Mouse (Mus musculus): ENCODE results near the gene Gria2. TPM values are rescaled to one million over a fixed set of nuclear protein-coding genes. Genes with fewer than 3 reads are reported as not detected.

Gene Gria2
- total and polyA plus RNA-seq, 3 experiments, result not detected

- Histone ChIP-seq H3K4me3 (ENCODE audit: control insufficient read depth in 1 of 2, insufficient read depth in 1 of 2, low read depth in 2 of 2, low read length in 2 of 2) (no peak overlapping the region), H3K27ac (ENCODE audit: control insufficient read depth, low read depth, low read length) (no peak overlapping the region), H3K36me3 (ENCODE audit: control insufficient read depth in 1 of 2, insufficient read depth in 2 of 2, low read length in 2 of 2) (no peaks in the 10 kb centered on the region), H3K4me1 (ENCODE audit: control insufficient read depth in 1 of 2, insufficient read depth in 2 of 2, low read length in 2 of 2) (no peaks in the 10 kb centered on the region), H3K9me3 (replicated peaks; ENCODE audit: insufficient read depth, low read length) (no peaks in the 10 kb centered on the region), H3K27me3 (ENCODE audit: control insufficient read depth in 1 of 2, insufficient read depth in 2 of 2, low read length in 2 of 2) (no peaks in the 10 kb centered on the region), H3K9ac (ENCODE audit: control insufficient read depth, low read depth, low read length, poor library complexity, severe bottlenecking) (no peak overlapping the region), H3K79me2 (ENCODE audit: control insufficient read depth, insufficient read depth, low read length, poor library complexity) (no peaks in the 10 kb centered on the region)
- TF ChIP-seq RAD21 (IDR thresholded peaks at IDR 0.05; ENCODE audit: low read depth, low read length) (no peak), HCFC1 (IDR thresholded peaks at IDR 0.05; ENCODE audit: low read depth, low read length) (no peak), KAT2A (conservative IDR thresholded peaks at IDR 0.05; ENCODE audit: low read depth, low read length) (no peak)
- DNase-seq (ENCODE audit: low read depth, low spot score), result no peak
Observed at GRCm38 (mm10) chr3:80839845-80840244, 37.2 kb upstream of the Gria2 start.

- no peak for DNase-seq (ENCODE audit: low read depth, low spot score)
- Histone ChIP-seq H3K36me3 (ENCODE audit: control insufficient read depth in 1 of 2, insufficient read depth in 2 of 2, low read length in 2 of 2) (no peaks in the 10 kb centered on the region), H3K79me2 (ENCODE audit: control insufficient read depth, insufficient read depth, low read length, poor library complexity) (no peaks in the 10 kb centered on the region), H3K27ac (ENCODE audit: control insufficient read depth, low read depth, low read length) (no peak overlapping the region), H3K9ac (ENCODE audit: control insufficient read depth, low read depth, low read length, poor library complexity, severe bottlenecking) (no peak overlapping the region), H3K27me3 (ENCODE audit: control insufficient read depth in 1 of 2, insufficient read depth in 2 of 2, low read length in 2 of 2) (no peaks in the 10 kb centered on the region), H3K9me3 (replicated peaks; ENCODE audit: insufficient read depth, low read length) (no peaks in the 10 kb centered on the region), H3K4me3 (ENCODE audit: control insufficient read depth in 1 of 2, insufficient read depth in 1 of 2, low read depth in 2 of 2, low read length in 2 of 2) (no peak overlapping the region), H3K4me1 (ENCODE audit: control insufficient read depth in 1 of 2, insufficient read depth in 2 of 2, low read length in 2 of 2) (no peaks in the 10 kb centered on the region)
- TF ChIP-seq ETS1 (IDR thresholded peaks at IDR 0.05; ENCODE audit: low read depth, low read length) (no peak), TBP (IDR thresholded peaks at IDR 0.05; ENCODE audit: low read depth, low read length) (no peak), RCOR1 (IDR thresholded peaks at IDR 0.05; ENCODE audit: low read depth, low read length) (no peak), E2F4 (IDR thresholded peaks at IDR 0.05; ENCODE audit: borderline replicate concordance, low read depth, low read length) (no peak), UBTF (IDR thresholded peaks at IDR 0.05; ENCODE audit: borderline replicate concordance, insufficient read depth, low read depth, low read length) (no peak), MXI1 (IDR thresholded peaks at IDR 0.05; ENCODE audit: low read depth, low read length) (no peak), CHD1 (IDR thresholded peaks at IDR 0.05; ENCODE audit: low read depth, low read length) (no peak), ZKSCAN1 (IDR thresholded peaks at IDR 0.05; ENCODE audit: low read depth, low read length) (no peak), HCFC1 (IDR thresholded peaks at IDR 0.05; ENCODE audit: low read depth, low read length) (no peak), SMC3 (IDR thresholded peaks at IDR 0.05; ENCODE audit: low read depth, low read length) (no peak), USF2 (IDR thresholded peaks at IDR 0.05; ENCODE audit: borderline replicate concordance in 1 of 2, insufficient read depth in 1 of 2, low read depth in 1 of 2, low read length in 2 of 2) (no peak), GABPA (IDR thresholded peaks at IDR 0.05; ENCODE audit: low read depth, low read length) (no peak), POLR2AphosphoS2 (IDR thresholded peaks at IDR 0.05; ENCODE audit: low read length) (no peak), USF1 (IDR thresholded peaks at IDR 0.05; ENCODE audit: low read depth, low read length) (no peak), RAD21 (IDR thresholded peaks at IDR 0.05; ENCODE audit: low read depth, low read length) (no peak), MAFK (IDR thresholded peaks at IDR 0.05; ENCODE audit: borderline replicate concordance, low read depth, low read length) (no peak), MYB (IDR thresholded peaks at IDR 0.05; ENCODE audit: low read depth, low read length) (no peak)
Observed at GRCm38 (mm10) chr3:80837583-80837982, 34.9 kb upstream of the Gria2 start.

Measured in MEL (cell line).